Mouse (Mus musculus) right cerebral cortex, adult 2 months (tissue): ENCODE results near the gene Arntl.

ENCODE experiments used
- DNase-seq, 2 experiments: peaks; one replicate each; pipeline ENCODE4 v3.0.0; 2021 to 2022; ENCODE audit warnings: low spot score in 2 of 2

The Arntl gene

GRCm38 (mm10) chr7:113206644-113207470, at the start of gene Arntl:
Arntl (plus strand) TSS chr7:113207465.
- peak; percentile 95 to 98 for DNase-seq

- peak in 1 of 2 experiments; percentile 53 for DNase-seq
Observed at GRCm38 (mm10) chr7:113161077-113161698, 46.1 kb upstream of the Arntl start.

- peak; percentile 67 to 71 for DNase-seq
Observed at GRCm38 (mm10) chr7:113164719-113165118, 42.5 kb upstream of the Arntl start.

GRCm38 (mm10) chr7:113167092-113167491, 40.2 kb upstream of the Arntl start:
- DNase-seq = no peak

- no peak for DNase-seq
Observed at GRCm38 (mm10) chr7:113168609-113169008, 38.7 kb upstream of the Arntl start.

- no peak for DNase-seq
Observed at GRCm38 (mm10) chr7:113172425-113172824, 34.8 kb upstream of the Arntl start.

- no peak for DNase-seq
Observed at GRCm38 (mm10) chr7:113175481-113175880, 31.8 kb upstream of the Arntl start.

- no peak for DNase-seq
Observed at GRCm38 (mm10) chr7:113178073-113178472, 29.2 kb upstream of the Arntl start.

GRCm38 (mm10) chr7:113183787-113184186, 23.5 kb upstream of the Arntl start:
- no peak for DNase-seq

GRCm38 (mm10) chr7:113185056-113185455, 22.2 kb upstream of the Arntl start:
- DNase-seq = no peak

GRCm38 (mm10) chr7:113186041-113186800, 21.0 kb upstream of the Arntl start:
- no peak for DNase-seq

GRCm38 (mm10) chr7:113188091-113188490, 19.2 kb upstream of the Arntl start:
- DNase-seq = no peak

GRCm38 (mm10) chr7:113188566-113188965, 18.7 kb upstream of the Arntl start:
- DNase-seq = no peak

- DNase-seq = no peak
Observed at GRCm38 (mm10) chr7:113191787-113192186, 15.5 kb upstream of the Arntl start.

GRCm38 (mm10) chr7:113192714-113193365, 14.4 kb upstream of the Arntl start:
- DNase-seq = no peak

- no peak for DNase-seq
Observed at GRCm38 (mm10) chr7:113193872-113194271, 13.4 kb upstream of the Arntl start.

GRCm38 (mm10) chr7:113195271-113195670, 12.0 kb upstream of the Arntl start:
- no peak for DNase-seq

- no peak for DNase-seq
Observed at GRCm38 (mm10) chr7:113196171-113196570, 11.1 kb upstream of the Arntl start.

- DNase-seq = no peak
Observed at GRCm38 (mm10) chr7:113197161-113197775, 10.0 kb upstream of the Arntl start.

- DNase-seq = no peak
Observed at GRCm38 (mm10) chr7:113201584-113201983, 5.7 kb upstream of the Arntl start.
